Mouse (Mus musculus): ENCODE results near the gene Wap. TPM values are rescaled to one million over a fixed set of nuclear protein-coding genes. Genes with fewer than 3 reads are reported as not detected.
A peak's percentile ranks its signal among the peaks of the same experiment; 100 is the strongest.

Gene Wap
- polyA plus RNA-seq, 1 experiment, result not detected

DNA sequence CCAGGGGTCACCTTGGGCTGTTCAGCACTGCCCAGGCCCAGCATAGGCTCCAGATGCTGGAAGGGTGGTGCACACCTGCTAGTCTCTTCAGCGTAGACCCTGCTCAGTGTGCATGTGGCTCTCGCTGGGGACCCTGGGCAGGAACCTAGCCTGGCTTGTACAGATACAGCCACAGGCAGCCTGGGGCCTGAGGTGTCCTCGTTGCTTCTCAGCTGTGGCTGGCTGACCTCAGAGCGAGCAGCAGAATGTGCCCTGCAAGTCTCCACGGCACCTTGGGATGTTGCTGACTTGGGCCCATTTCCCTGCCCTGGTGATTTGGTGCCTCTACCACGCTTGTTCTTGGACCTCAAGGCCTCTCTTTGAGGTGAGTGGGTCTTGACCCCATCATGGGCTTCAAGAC is 38.6 kb downstream of the Wap start:
- 56% methylated on average over 6 of the region's 6 CpGs for WGBS
- H3K27me3 ChIP-seq (ENCODE audit: control insufficient read depth, insufficient read depth, low read length), result no peaks in the 10 kb centered on the region
- TF ChIP-seq CTCF (IDR thresholded peaks at IDR 0.05; ENCODE audit: borderline replicate concordance, insufficient read depth, low read depth, low read length), result no peak
- TF ChIP-seq POLR2A (IDR thresholded peaks at IDR 0.05; ENCODE audit: borderline replicate concordance, insufficient read depth, low read length), result no peak
- DNase-seq, result peak in 1 of 2 experiments; percentile 34
- H3K4me3 ChIP-seq (replicated peaks; ENCODE audit: insufficient read depth, low read depth, low read length), result no peak overlapping the region
- H3K4me1 ChIP-seq (ENCODE audit: control insufficient read depth, insufficient read depth, low read length), result peaks cover 32% of the 10 kb centered on the region
- no peak overlapping the region; the same call in 1 of the 2 replicates for H3K27ac ChIP-seq (ENCODE audit: insufficient read depth, low read length)

DNA sequence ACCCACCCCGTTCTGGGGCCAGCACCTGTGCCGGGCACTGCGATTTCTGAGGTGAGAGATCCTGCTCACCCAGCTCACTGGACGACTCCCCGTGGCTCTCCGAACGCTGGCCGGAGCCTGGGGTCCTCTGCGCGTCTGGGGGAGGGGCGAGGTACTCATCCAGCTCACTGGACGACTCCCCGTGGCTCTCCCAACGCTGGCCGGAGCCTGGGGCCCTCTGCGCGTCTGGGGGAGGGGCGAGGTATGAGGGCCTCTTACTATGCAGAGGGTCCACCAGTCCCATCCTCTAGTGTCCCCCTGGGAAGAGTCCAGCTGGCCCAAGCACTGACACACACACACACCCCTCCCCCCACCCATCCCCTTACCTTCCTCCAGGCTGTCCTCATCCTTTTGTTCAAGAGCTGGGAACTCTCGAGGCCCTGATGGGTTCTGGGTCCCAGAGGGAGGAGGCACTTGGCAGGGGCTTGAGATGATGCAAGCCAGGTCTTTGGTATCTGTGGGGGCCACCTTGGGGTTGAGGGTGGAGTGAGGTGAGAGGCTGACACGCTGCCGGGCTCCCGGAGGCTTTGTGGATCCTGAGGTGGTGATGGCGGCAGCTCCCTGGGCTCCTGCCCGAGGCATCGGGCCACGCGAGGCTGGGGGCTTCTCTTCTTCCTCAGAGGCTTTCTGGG is 39.3 kb downstream of the Wap start:
- peak; percentile 31 to 51 for DNase-seq
- no peak for TF ChIP-seq CTCF (IDR thresholded peaks at IDR 0.05; ENCODE audit: borderline replicate concordance, insufficient read depth, low read depth, low read length)
- TF ChIP-seq POLR2A (IDR thresholded peaks at IDR 0.05; ENCODE audit: borderline replicate concordance, insufficient read depth, low read length), result 0 out of 2 replicates have a peak, but pooled peaks have one; percentile 7
- peaks cover 34% of the 10 kb centered on the region for H3K4me1 ChIP-seq (ENCODE audit: control insufficient read depth, insufficient read depth, low read length)
- H3K27me3 ChIP-seq (ENCODE audit: control insufficient read depth, insufficient read depth, low read length), result no peaks in the 10 kb centered on the region
- no peak overlapping the region; the same call in 1 of the 2 replicates for H3K27ac ChIP-seq (ENCODE audit: insufficient read depth, low read length)
- WGBS, result 10% methylated on average over 27 of the region's 27 CpGs
- no peak overlapping the region for H3K4me3 ChIP-seq (replicated peaks; ENCODE audit: insufficient read depth, low read depth, low read length)

DNA sequence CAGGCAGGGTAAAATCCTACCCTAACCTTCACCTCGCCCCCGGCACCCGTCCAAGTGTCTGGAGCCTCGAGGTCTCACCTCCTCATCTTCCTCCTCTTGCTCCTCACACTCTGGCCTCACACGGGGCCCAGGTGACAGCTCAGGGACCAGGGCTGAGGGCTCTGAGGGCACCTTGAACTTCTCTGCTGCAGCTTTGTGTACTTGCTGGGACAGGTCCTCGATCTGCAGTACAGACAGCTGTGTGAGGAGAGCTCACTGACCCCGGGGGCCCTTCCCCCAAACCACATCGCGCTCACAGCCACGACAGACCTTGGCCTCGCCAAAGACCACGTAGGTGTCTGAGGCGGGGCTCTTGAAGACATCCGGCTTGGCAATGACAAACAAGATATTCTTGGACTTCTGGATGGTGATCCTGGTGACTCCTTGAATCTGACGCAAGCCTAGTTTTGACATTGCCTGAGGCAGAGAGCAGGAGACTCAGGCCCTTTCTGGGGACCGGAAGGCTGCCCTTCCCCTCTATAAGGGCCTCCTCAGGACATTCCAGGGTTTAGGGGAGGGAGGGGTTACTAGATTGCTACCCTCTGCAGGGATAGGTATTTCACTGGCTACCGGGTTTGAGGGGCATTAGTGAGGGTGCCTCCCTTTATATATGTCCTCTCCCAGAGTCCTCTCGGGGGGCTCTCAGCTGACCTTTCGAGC is 40.1 kb downstream of the Wap start:
- DNase-seq, result peak; percentile 24 to 44
- H3K27ac ChIP-seq (ENCODE audit: insufficient read depth, low read length), result no peak overlapping the region
- H3K4me3 ChIP-seq (replicated peaks; ENCODE audit: insufficient read depth, low read depth, low read length), result no peak overlapping the region
- H3K27me3 ChIP-seq (ENCODE audit: control insufficient read depth, insufficient read depth, low read length), result no peaks in the 10 kb centered on the region
- WGBS, result 58% methylated on average over 19 of the region's 19 CpGs
- peaks cover 26% of the 10 kb centered on the region for H3K4me1 ChIP-seq (ENCODE audit: control insufficient read depth, insufficient read depth, low read length)
- TF ChIP-seq POLR2A (IDR thresholded peaks at IDR 0.05; ENCODE audit: borderline replicate concordance, insufficient read depth, low read length) (0 out of 2 replicates have a peak, but pooled peaks have one; percentile 4), CTCF (IDR thresholded peaks at IDR 0.05; ENCODE audit: borderline replicate concordance, insufficient read depth, low read depth, low read length) (no peak)

DNA sequence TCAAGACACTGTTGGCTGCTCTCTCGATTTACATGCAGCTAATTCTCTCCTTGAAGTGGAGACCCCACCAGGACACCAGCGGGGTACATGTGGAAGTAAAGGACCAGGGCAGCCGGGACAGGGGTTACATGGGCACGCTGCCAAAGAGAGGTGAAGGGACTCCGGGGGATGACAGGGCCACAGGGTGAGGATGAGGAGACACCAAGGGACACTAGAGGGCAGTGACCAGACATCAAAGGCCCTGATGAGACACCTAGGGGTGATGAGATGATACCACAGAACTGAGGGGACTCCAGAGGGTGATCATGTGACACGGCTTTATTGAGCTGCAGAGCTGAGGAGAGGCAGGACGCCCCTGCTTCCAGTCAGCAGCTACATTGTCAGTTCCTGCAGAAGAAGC is 40.9 kb downstream of the Wap start:
- TF ChIP-seq POLR2A (IDR thresholded peaks at IDR 0.05; ENCODE audit: borderline replicate concordance, insufficient read depth, low read length), result no peak
- peak; percentile 27; the same call in 1 of the 2 replicates for TF ChIP-seq CTCF (IDR thresholded peaks at IDR 0.05; ENCODE audit: borderline replicate concordance, insufficient read depth, low read depth, low read length)
- no peaks in the 10 kb centered on the region for H3K27me3 ChIP-seq (ENCODE audit: control insufficient read depth, insufficient read depth, low read length)
- H3K27ac ChIP-seq (ENCODE audit: insufficient read depth, low read length), result no peak overlapping the region
- peak; percentile 21 to 32 for DNase-seq
- H3K4me1 ChIP-seq (ENCODE audit: control insufficient read depth, insufficient read depth, low read length), result peaks cover 26% of the 10 kb centered on the region
- 65% methylated on average over 7 of the region's 7 CpGs for WGBS
- H3K4me3 ChIP-seq (replicated peaks; ENCODE audit: insufficient read depth, low read depth, low read length), result no peak overlapping the region

DNA sequence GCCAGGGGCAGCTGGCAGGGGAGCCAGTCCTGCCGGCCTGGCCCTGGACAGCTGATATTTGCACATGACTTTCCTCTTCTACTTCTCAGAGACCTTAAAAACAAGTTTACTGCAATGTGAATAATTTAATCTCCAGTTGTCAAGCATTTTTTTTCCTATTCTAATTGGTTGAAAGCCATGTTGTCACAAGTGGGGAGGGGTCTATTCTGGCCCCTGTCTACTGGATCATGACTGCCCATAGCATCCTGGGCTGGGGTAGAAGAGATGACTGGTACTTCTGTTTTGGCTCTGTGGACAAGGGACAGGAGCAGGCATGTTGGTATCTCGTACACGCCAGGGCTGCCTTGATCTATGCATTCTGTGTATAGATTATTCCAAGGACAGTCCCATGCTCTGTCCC is 41.8 kb downstream of the Wap start:
- H3K27me3 ChIP-seq (ENCODE audit: control insufficient read depth, insufficient read depth, low read length), result no peaks in the 10 kb centered on the region
- H3K27ac ChIP-seq (ENCODE audit: insufficient read depth, low read length), result no peak overlapping the region
- H3K4me1 ChIP-seq (ENCODE audit: control insufficient read depth, insufficient read depth, low read length), result peaks cover 26% of the 10 kb centered on the region
- H3K4me3 ChIP-seq (replicated peaks; ENCODE audit: insufficient read depth, low read depth, low read length), result no peak overlapping the region
- TF ChIP-seq POLR2A (IDR thresholded peaks at IDR 0.05; ENCODE audit: borderline replicate concordance, insufficient read depth, low read length), result no peak
- no peak for TF ChIP-seq CTCF (IDR thresholded peaks at IDR 0.05; ENCODE audit: borderline replicate concordance, insufficient read depth, low read depth, low read length)
- WGBS, result 64% methylated on average over 3 of the region's 3 CpGs
- no peak for DNase-seq

DNA sequence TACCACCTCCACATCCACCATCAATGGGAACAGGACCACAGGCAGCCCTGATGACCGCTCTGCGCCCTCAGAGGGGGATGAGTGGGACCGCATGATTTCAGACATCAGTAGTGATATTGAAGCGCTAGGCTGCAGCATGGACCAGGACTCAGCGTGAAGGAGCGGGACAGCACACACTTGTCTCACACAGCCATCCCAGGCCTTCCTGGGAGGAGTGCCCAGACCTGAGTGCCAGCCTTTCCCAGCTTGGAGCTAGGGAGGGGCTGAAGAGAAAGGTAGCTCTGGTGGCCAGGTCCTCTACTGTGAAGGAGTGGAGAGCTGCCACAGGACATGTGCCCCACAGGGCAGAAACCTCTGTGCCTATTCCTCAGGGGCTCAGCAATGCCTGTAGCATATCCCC is 42.2 kb downstream of the Wap start:
- Histone ChIP-seq H3K27me3 (ENCODE audit: control insufficient read depth, insufficient read depth, low read length) (no peaks in the 10 kb centered on the region), H3K4me1 (ENCODE audit: control insufficient read depth, insufficient read depth, low read length) (peaks cover 26% of the 10 kb centered on the region), H3K4me3 (replicated peaks; ENCODE audit: insufficient read depth, low read depth, low read length) (no peak overlapping the region), H3K27ac (ENCODE audit: insufficient read depth, low read length) (no peak overlapping the region)
- peak; percentile 55 to 60 for DNase-seq
- WGBS, result 59% methylated on average over 6 of the region's 6 CpGs
- TF ChIP-seq CTCF (IDR thresholded peaks at IDR 0.05; ENCODE audit: borderline replicate concordance, insufficient read depth, low read depth, low read length) (no peak), POLR2A (IDR thresholded peaks at IDR 0.05; ENCODE audit: borderline replicate concordance, insufficient read depth, low read length) (no peak)

DNA sequence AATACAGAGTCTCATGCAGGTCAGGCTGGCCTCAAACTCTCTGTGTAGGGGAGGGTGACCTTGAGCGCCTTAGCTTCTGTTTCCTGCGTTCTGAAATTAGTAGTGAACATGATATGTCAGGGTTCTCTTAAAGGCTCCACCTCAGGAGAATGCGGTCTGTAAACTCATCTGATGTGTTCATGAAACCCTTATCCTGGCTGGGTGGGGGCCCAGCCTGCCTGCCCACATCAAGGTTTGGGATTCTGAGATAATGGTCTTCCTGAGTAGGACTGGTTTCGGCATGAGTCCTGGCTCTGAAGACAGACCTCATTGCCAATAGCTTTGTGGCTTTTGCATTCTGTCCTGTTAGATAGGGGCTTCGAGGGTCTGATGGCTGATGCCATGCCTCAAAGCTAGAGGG is 43.1 kb downstream of the Wap start:
- WGBS, result 87% methylated on average over 5 of the region's 5 CpGs
- no peak overlapping the region for H3K27ac ChIP-seq (ENCODE audit: insufficient read depth, low read length)
- DNase-seq, result no peak
- H3K4me3 ChIP-seq (replicated peaks; ENCODE audit: insufficient read depth, low read depth, low read length), result no peak overlapping the region
- H3K27me3 ChIP-seq (ENCODE audit: control insufficient read depth, insufficient read depth, low read length), result no peaks in the 10 kb centered on the region
- peaks cover 26% of the 10 kb centered on the region for H3K4me1 ChIP-seq (ENCODE audit: control insufficient read depth, insufficient read depth, low read length)
- no peak for TF ChIP-seq CTCF (IDR thresholded peaks at IDR 0.05; ENCODE audit: borderline replicate concordance, insufficient read depth, low read depth, low read length)
- TF ChIP-seq POLR2A (IDR thresholded peaks at IDR 0.05; ENCODE audit: borderline replicate concordance, insufficient read depth, low read length), result no peak

DNA sequence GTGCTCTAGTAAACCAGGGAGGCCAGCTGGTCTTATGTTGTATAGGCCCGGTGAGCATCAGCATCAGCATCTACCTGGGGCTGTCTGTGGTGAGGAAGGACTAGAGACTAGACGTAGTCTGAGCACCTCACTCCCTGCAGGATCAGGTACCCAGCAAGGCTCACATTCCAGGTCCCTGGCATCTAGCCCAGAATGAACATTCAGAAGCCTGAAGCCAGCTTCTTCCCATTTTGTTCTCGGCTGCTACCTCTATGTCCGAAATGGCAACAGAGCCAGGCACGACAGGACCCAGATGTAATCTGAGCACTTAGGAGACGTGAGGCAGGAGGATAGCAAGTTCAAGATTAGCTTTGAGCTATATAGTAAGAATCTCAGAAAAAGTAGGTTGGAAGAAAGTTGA is 43.6 kb downstream of the Wap start:
- Histone ChIP-seq H3K27ac (ENCODE audit: insufficient read depth, low read length) (no peak overlapping the region), H3K4me1 (ENCODE audit: control insufficient read depth, insufficient read depth, low read length) (peaks cover 24% of the 10 kb centered on the region), H3K4me3 (replicated peaks; ENCODE audit: insufficient read depth, low read depth, low read length) (no peak overlapping the region), H3K27me3 (ENCODE audit: control insufficient read depth, insufficient read depth, low read length) (no peaks in the 10 kb centered on the region)
- 25% methylated on average over 6 of the region's 6 CpGs for WGBS
- DNase-seq, result peak; percentile 54 to 65
- no peak for TF ChIP-seq CTCF (IDR thresholded peaks at IDR 0.05; ENCODE audit: borderline replicate concordance, insufficient read depth, low read depth, low read length)
- no peak for TF ChIP-seq POLR2A (IDR thresholded peaks at IDR 0.05; ENCODE audit: borderline replicate concordance, insufficient read depth, low read length)
